Mouse (Mus musculus) midbrain, embryonic 11.5 days (tissue): ENCODE results near the gene Arrb2. TPM values are rescaled to one million over a fixed set of nuclear protein-coding genes. Genes with fewer than 3 reads are reported as not detected.

Experiments
- ATAC-seq: fragments of 200-750 bp; cut with Nextera tagmentation; 2 replicates; pipeline ENCODE4 v1.8.0; 2017; ENCODE audit warnings: moderate TSS enrichment, moderate library complexity; ENCODE audit not compliant: low FRiP score
- DNase-seq: peaks from one replicate; pipeline ENCODE4 v3.0.0; 2015; ENCODE audit warnings: low spot score; ENCODE audit errors: missing footprints
- H3K27ac ChIP-seq: fragments of 300-500 bp; sonication (generic); 2 replicates; pipeline ENCODE4 v1.5.1; 2014; ENCODE audit warnings: low read depth, low read length
- H3K27me3 ChIP-seq: fragments of 300-500 bp; sonication (generic); 2 replicates; pipeline ENCODE4 v1.6.1; 2014; ENCODE audit warnings: mild to moderate bottlenecking, low read length, moderate library complexity, mixed read lengths; ENCODE audit not compliant: control insufficient read depth, insufficient read depth
- H3K36me3 ChIP-seq: fragments of 300-500 bp; sonication (generic); 2 replicates; pipeline ENCODE4 v1.6.1; 2014; ENCODE audit warnings: mild to moderate bottlenecking, low read length, moderate library complexity, mixed read lengths; ENCODE audit not compliant: control insufficient read depth, insufficient read depth
- H3K4me1 ChIP-seq: fragments of 300-500 bp; sonication (generic); 2 replicates; pipeline ENCODE4 v1.6.1; 2014; ENCODE audit warnings: low read length; ENCODE audit not compliant: control insufficient read depth, insufficient read depth
- H3K4me2 ChIP-seq: fragments of 300-500 bp; sonication (generic); 2 replicates; pipeline ENCODE4 v1.6.1; 2014; ENCODE audit warnings: mild to moderate bottlenecking, moderate library complexity
- H3K4me3 ChIP-seq: fragments of 300-500 bp; sonication (generic); 2 replicates; pipeline ENCODE4 v1.5.1; 2014; ENCODE audit warnings: low read depth, low read length
- H3K9ac ChIP-seq: fragments of 300-500 bp; sonication (generic); 2 replicates; pipeline ENCODE4 v1.6.1; 2014; ENCODE audit warnings: low read length
- H3K9me3 ChIP-seq: fragments of 300-500 bp; sonication (generic); 2 replicates; pipeline ENCODE4 v1.6.1; 2016; ENCODE audit warnings: low read length; ENCODE audit not compliant: control insufficient read depth
- WGBS: fragments of 180-500 bp; shearing (Covaris S2); extraction: QIAGEN DNeasy Blood & Tissue Kit; methylation state at CpG from one replicate; pipeline ENCODE4 v1.1.7; 2014; 5-methylcytosine and 5-hydroxymethylcytosine counted together
- polyA plus RNA-seq: library from polyadenylated mRNA; unstranded; fragments of >200 nt; fragmentation: Nextera tagmentation; extraction: Ambion mirVana; gene quantifications from 2 replicates; pipeline ENCODE4 v1.2.1, GENCODE M21; 2014

Gene Arrb2
- polyA plus RNA-seq, 1 experiment from 2014 or later = 31.3 TPM

GRCm38 (mm10) chr11:70438728-70439374 is 6.4 kb downstream of the Arrb2 start:
- Histone ChIP-seq H3K4me2 (no peak overlapping the region), H3K9me3 (no peaks in the 10 kb centered on the region), H3K36me3 (peaks cover 15% of the 10 kb centered on the region), H3K4me3 (no peak overlapping the region), H3K27ac (no peak overlapping the region), H3K9ac (no peak overlapping the region), H3K27me3 (no peaks in the 10 kb centered on the region), H3K4me1 (peaks cover under 1% of the 10 kb centered on the region)
- ATAC-seq = no peak
- 94% methylated on average over 7 of the region's 7 CpGs for WGBS
- no peak for DNase-seq

DNA sequence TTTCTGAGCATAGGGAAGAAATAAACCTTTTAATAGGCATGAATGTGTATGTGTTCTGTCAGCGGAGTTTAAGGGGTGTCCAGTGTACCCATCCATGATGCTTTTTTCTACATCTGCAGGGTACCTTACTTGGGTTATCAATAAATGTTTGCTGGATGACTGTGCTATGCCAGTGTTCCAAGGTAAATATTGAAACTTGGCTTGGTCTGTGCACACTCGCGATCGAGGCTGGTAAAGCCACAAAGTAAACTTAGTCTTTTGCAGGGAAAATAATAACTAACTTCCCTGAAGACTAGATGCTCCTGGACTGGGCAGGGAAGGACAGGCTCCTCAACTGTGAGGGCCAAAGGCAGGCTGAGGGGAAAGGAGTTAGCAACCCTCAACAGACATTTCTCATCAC is 8.2 kb downstream of the Arrb2 start:
- no peak overlapping the region for H3K4me2 ChIP-seq
- no peak overlapping the region for H3K9ac ChIP-seq
- no peaks in the 10 kb centered on the region for H3K4me1 ChIP-seq
- H3K4me3 ChIP-seq = no peak overlapping the region
- DNase-seq (no peak), ATAC-seq (no peak)
- no peaks in the 10 kb centered on the region for H3K9me3 ChIP-seq
- peaks cover 15% of the 10 kb centered on the region for H3K36me3 ChIP-seq
- WGBS = 88% methylated on average over 4 of the region's 4 CpGs
- H3K27me3 ChIP-seq = no peaks in the 10 kb centered on the region
- H3K27ac ChIP-seq = no peak overlapping the region

- no peaks in the 10 kb centered on the region for H3K4me1 ChIP-seq
- WGBS = 94% methylated on average over 7 of the region's 7 CpGs
- H3K4me3 ChIP-seq = no peak overlapping the region
- DNase-seq (no peak), ATAC-seq (no peak)
- H3K27ac ChIP-seq = no peak overlapping the region
- no peaks in the 10 kb centered on the region for H3K27me3 ChIP-seq
- no peaks in the 10 kb centered on the region for H3K9me3 ChIP-seq
- H3K4me2 ChIP-seq = no peak overlapping the region
- H3K36me3 ChIP-seq = peaks cover 13% of the 10 kb centered on the region
- no peak overlapping the region for H3K9ac ChIP-seq
Measured at GRCm38 (mm10) chr11:70441882-70442281, 9.4 kb downstream of the Arrb2 start.

GRCm38 (mm10) chr11:70443964-70444363 is 11.5 kb downstream of the Arrb2 start:
- Histone ChIP-seq H3K4me1 (no peaks in the 10 kb centered on the region), H3K27ac (no peak overlapping the region), H3K9me3 (no peaks in the 10 kb centered on the region), H3K27me3 (no peaks in the 10 kb centered on the region), H3K4me2 (no peak overlapping the region), H3K9ac (no peak overlapping the region), H3K4me3 (no peak overlapping the region), H3K36me3 (peaks cover 5% of the 10 kb centered on the region; the same call in 1 of the 2 replicates)
- no peak for DNase-seq
- no peak for ATAC-seq
- 89% methylated on average over 3 of the region's 3 CpGs for WGBS

DNA sequence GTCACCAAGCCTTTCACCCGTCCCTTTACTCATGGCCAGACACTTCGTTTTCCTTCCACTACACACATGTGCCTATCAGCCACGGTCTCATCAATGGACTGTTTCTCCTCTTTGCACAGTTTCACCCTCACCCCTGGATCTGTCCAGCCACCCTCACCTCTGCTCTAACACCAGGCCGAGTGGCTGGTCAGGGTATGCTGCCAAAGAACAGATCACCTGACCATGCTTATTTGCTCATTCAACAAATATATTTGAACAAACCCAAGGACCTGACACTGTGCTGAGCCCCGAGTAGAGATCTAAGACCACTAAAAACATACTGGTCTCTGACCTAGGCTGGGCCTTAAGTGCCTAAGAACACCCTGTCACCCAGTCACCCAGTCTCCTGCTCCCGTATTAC is 12.2 kb downstream of the Arrb2 start:
- Histone ChIP-seq H3K4me1 (no peaks in the 10 kb centered on the region), H3K36me3 (no peaks in the 10 kb centered on the region; the same call in 1 of the 2 replicates), H3K9ac (no peak overlapping the region), H3K27me3 (no peaks in the 10 kb centered on the region), H3K27ac (no peak overlapping the region), H3K4me3 (no peak overlapping the region), H3K9me3 (no peaks in the 10 kb centered on the region), H3K4me2 (no peak overlapping the region)
- no peak for ATAC-seq
- WGBS = 77% methylated on average over 6 of the region's 6 CpGs
- DNase-seq = no peak

GRCm38 (mm10) chr11:70446756-70447155 is 14.3 kb downstream of the Arrb2 start:
- H3K27ac ChIP-seq = no peak overlapping the region
- H3K9me3 ChIP-seq = no peaks in the 10 kb centered on the region
- H3K9ac ChIP-seq = no peak overlapping the region
- no peaks in the 10 kb centered on the region for H3K4me1 ChIP-seq
- 45% methylated on average over 3 of the region's 3 CpGs for WGBS
- H3K27me3 ChIP-seq = no peaks in the 10 kb centered on the region
- DNase-seq = peak; percentile 73
- no peak for ATAC-seq
- H3K4me2 ChIP-seq = no peak overlapping the region
- H3K36me3 ChIP-seq = no peaks in the 10 kb centered on the region
- no peak overlapping the region for H3K4me3 ChIP-seq

- H3K4me2 ChIP-seq = no peak overlapping the region
- H3K4me1 ChIP-seq = no peaks in the 10 kb centered on the region
- WGBS = 68% methylated on average over 1 of the region's 1 CpGs
- no peak overlapping the region for H3K27ac ChIP-seq
- DNase-seq (no peak), ATAC-seq (no peak)
- no peaks in the 10 kb centered on the region for H3K27me3 ChIP-seq
- no peak overlapping the region for H3K4me3 ChIP-seq
- H3K36me3 ChIP-seq = no peaks in the 10 kb centered on the region
- no peak overlapping the region for H3K9ac ChIP-seq
- H3K9me3 ChIP-seq = no peaks in the 10 kb centered on the region
Measured at GRCm38 (mm10) chr11:70447373-70447772, 14.9 kb downstream of the Arrb2 start.

DNA sequence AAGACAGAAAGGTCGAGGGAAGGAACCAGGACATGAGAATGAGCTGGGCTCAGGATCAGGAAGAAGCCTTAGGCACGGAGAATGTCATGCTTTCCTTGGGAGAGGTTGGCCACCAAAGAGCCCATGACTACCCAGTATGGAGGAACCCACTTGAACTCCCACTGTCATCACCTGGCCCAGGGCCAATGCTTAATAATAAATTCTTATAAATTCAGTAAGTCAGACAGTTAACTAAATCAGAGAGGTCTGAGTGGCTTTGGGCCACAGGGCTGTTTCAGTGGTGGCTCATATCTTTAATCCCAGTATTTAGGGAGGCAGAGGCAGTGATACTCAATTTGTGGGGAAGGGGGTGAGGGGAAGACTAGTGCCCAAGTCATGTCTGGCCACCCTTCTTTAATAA is 18.5 kb downstream of the Arrb2 start:
- Histone ChIP-seq H3K27me3 (no peaks in the 10 kb centered on the region), H3K4me2 (no peak overlapping the region), H3K4me3 (no peak overlapping the region), H3K4me1 (peaks cover 7% of the 10 kb centered on the region; the same call in 1 of the 2 replicates), H3K9me3 (no peaks in the 10 kb centered on the region), H3K27ac (no peak overlapping the region), H3K36me3 (no peaks in the 10 kb centered on the region), H3K9ac (no peak overlapping the region)
- ATAC-seq = no peak
- no peak for DNase-seq
- 89% methylated on average over 2 of the region's 2 CpGs for WGBS

- H3K27me3 ChIP-seq = no peaks in the 10 kb centered on the region
- no peaks in the 10 kb centered on the region for H3K9me3 ChIP-seq
- H3K4me2 ChIP-seq = peak within 1 kb of the TSS; percentile 60
- H3K9ac ChIP-seq = peak within 1 kb of the TSS; percentile 57
- under 1% methylated on average over 46 of the region's 46 CpGs for WGBS
- peak; percentile 99 for DNase-seq
- H3K4me1 ChIP-seq = peaks cover 7% of the 10 kb centered on the region; the same call in 1 of the 2 replicates
- ATAC-seq = peak; percentile 99
- peak within 1 kb of the TSS; percentile 52 for H3K4me3 ChIP-seq
- peak within 1 kb of the TSS; percentile 62 for H3K27ac ChIP-seq
- H3K36me3 ChIP-seq = no peaks in the 10 kb centered on the region
Measured at GRCm38 (mm10) chr11:70451797-70452498, 19.5 kb downstream of the Arrb2 start, which contains the start of gene Med11. Med11 (plus strand) TSS chr11:70451919.
